Comparison of ENCODE assay signal across 7 mouse cellular contexts in the genomic region with DNA sequence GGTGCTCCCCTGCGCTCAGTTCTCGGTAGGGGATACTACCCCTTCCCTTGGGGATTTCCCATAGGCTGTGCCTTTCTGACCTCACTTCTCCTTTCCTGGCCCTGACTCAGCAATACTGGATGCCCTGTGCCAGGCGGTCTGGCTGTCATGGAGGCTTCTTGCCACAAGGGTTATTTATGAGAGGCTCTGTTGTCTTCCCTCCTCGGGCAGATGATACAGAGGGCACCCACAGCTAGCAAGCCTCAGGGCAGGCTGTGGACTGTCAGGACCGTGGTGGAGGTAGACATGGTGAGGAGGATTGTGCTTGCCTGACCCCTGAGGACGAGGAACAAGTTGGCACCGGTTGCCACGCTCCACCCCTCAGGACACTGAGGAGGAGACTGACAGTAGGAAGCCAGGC. TPM values are rescaled to one million over a fixed set of nuclear protein-coding genes. Genes with fewer than 3 reads are reported as not detected.
DNase-seq lines count a peak whose midpoint lies in the region; ATAC-seq and TF ChIP-seq lines count a peak whose summit lies in the region.

No protein-coding gene starts in this region.

- no peaks in the 10 kb centered on the region for H3K27me3 ChIP-seq in midbrain, postnatal 0 days (ENCODE audit: insufficient read depth, low read length)
- no peaks in the 10 kb centered on the region for H3K27me3 ChIP-seq in hindbrain, embryonic 10.5 days (ENCODE audit: insufficient read depth, poor library complexity, severe bottlenecking)

- H3K36me3 ChIP-seq in midbrain, postnatal 0 days (ENCODE audit: insufficient read depth, low read length): no peaks in the 10 kb centered on the region
- H3K36me3 ChIP-seq in hindbrain, embryonic 10.5 days: no peaks in the 10 kb centered on the region

- H3K9me3 ChIP-seq in midbrain, postnatal 0 days (ENCODE audit: low read length): no peaks in the 10 kb centered on the region
- H3K9me3 ChIP-seq in hindbrain, embryonic 10.5 days: no peaks in the 10 kb centered on the region

- H3K4me2 ChIP-seq in midbrain, postnatal 0 days (ENCODE audit: low read depth, low read length, poor library complexity, severe bottlenecking): no peak overlapping the region

- H3K4me3 ChIP-seq in midbrain, postnatal 0 days (ENCODE audit: low read depth, low read length): no peak overlapping the region
- H3K4me3 ChIP-seq in hindbrain, embryonic 10.5 days: no peak overlapping the region

- DNase-seq in layer of hippocampus, adult 9-10 months (ENCODE audit: low spot score): peak; percentile 55
- no peak for DNase-seq in layer of hippocampus, adult 8-10 months (ENCODE audit: low spot score in 2 of 2)
- DNase-seq in MN1 (ENCODE audit: low spot score): peak; percentile 41
- peak; percentile 40 to 47 for DNase-seq in gastrocnemius, adult 8-10 months (ENCODE audit: low spot score in 2 of 2)
- DNase-seq in midbrain, postnatal 0 days (ENCODE audit: low spot score): no peak
- DNase-seq in hindbrain, embryonic 10.5 days (ENCODE audit: low spot score): no peak

- H3K27ac ChIP-seq in midbrain, postnatal 0 days (ENCODE audit: low read depth, low read length): no peak overlapping the region
- H3K27ac ChIP-seq in hindbrain, embryonic 10.5 days: no peak overlapping the region

- no peak overlapping the region for H3K9ac ChIP-seq in midbrain, postnatal 0 days (replicated peaks; ENCODE audit: low read length, poor library complexity, severe bottlenecking)

- no peak for TF ChIP-seq CTCF in midbrain, postnatal 0 days (IDR thresholded peaks at IDR 0.05)

- peak; percentile 71 for ATAC-seq in megakaryocyte, adult 5-6 weeks (ENCODE audit: poor library complexity, severe bottlenecking)
- no peak for ATAC-seq in midbrain, postnatal 0 days (ENCODE audit: low FRiP score)

- 86% methylated on average over 8 of the region's 8 CpGs for WGBS in midbrain, postnatal 0 days
- 71% methylated on average over 8 of the region's 8 CpGs for WGBS in hindbrain, embryonic 10.5 days

- H3K4me1 ChIP-seq in midbrain, postnatal 0 days (ENCODE audit: insufficient read depth, low read length): no peaks in the 10 kb centered on the region
- peaks cover 45% of the 10 kb centered on the region for H3K4me1 ChIP-seq in hindbrain, embryonic 10.5 days (replicated peaks)

RNA-seq across cellular contexts. Expression of gene Gm45837, which starts 28.3 kb away (rescaled TPM):
- 1 to 10 TPM in 1 of 4 experiments, not detected in 3; 1.8 TPM for total RNA-seq in layer of hippocampus, adult 8-10 months (2022)
- 1 to 10 TPM in 2 of 4 experiments, not detected in 2; 3.8 to 4.1 TPM for total RNA-seq in gastrocnemius, adult 8-10 months (2022)
- 10.2 TPM in 1 of 2 replicates, not detected in the other for total RNA-seq in megakaryocyte, adult 5-6 weeks (2015)
- 35.6 TPM in 1 of 2 replicates, not detected in the other for total RNA-seq in megakaryocyte, adult 5-6 weeks (2017)
- not detected in 2 replicates for total RNA-seq in midbrain, postnatal 0 days (2014; rRNA removed)
- 0.71 TPM in 1 of 2 replicates, not detected in the other for polyA plus RNA-seq in midbrain, postnatal 0 days (2015; fragmentation: Nextera tagmentation; extraction: Ambion mirVana)
- polyA plus RNA-seq in hindbrain, embryonic 10.5 days (2016; fragmentation: Nextera tagmentation; extraction: Ambion mirVana): 0.82 and 1.3 TPM in 2 replicates

RNA-seq across cellular contexts. Expression of gene Arap1, which starts 34.5 kb away (rescaled TPM):
- 10 to 100 TPM; 18.0 to 32.8 (median 26.4) TPM for total RNA-seq in layer of hippocampus, adult 8-10 months (2022)
- total RNA-seq in gastrocnemius, adult 8-10 months (2022): 10 to 100 TPM; 16.1 to 18.5 (median 17.1) TPM
- total RNA-seq in megakaryocyte, adult 5-6 weeks (2015): 141 and 152 TPM in 2 replicates
- total RNA-seq in megakaryocyte, adult 5-6 weeks (2017): 211 and 245 TPM in 2 replicates
- total RNA-seq in midbrain, postnatal 0 days (2014; rRNA removed): 12.3 and 30.0 TPM in 2 replicates
- polyA plus RNA-seq in midbrain, postnatal 0 days (2015; fragmentation: Nextera tagmentation; extraction: Ambion mirVana): 6.9 and 8.9 TPM in 2 replicates
- polyA plus RNA-seq in hindbrain, embryonic 10.5 days (2016; fragmentation: Nextera tagmentation; extraction: Ambion mirVana): 14.7 and 19.2 TPM in 2 replicates

RNA-seq across cellular contexts. Expression of gene Pde2a, which starts 39.1 kb away (rescaled TPM):
- 100 to 1,000 TPM; 320 to 356 (median 336) TPM for total RNA-seq in layer of hippocampus, adult 8-10 months (2022)
- 10 to 100 TPM; 15.2 to 22.9 (median 18.4) TPM for total RNA-seq in gastrocnemius, adult 8-10 months (2022)
- total RNA-seq in megakaryocyte, adult 5-6 weeks (2015): 35.4 and 37.5 TPM in 2 replicates
- 25.7 and 65.8 TPM in 2 replicates for total RNA-seq in megakaryocyte, adult 5-6 weeks (2017)
- 49.6 and 53.9 TPM in 2 replicates for total RNA-seq in midbrain, postnatal 0 days (2014; rRNA removed)
- polyA plus RNA-seq in midbrain, postnatal 0 days (2015; fragmentation: Nextera tagmentation; extraction: Ambion mirVana): 31.4 and 33.8 TPM in 2 replicates
- polyA plus RNA-seq in hindbrain, embryonic 10.5 days (2016; fragmentation: Nextera tagmentation; extraction: Ambion mirVana): 18.3 and 30.3 TPM in 2 replicates

Comparison
In these comparisons a context has a peak if more than half of its experiments do, and no peak if none do; other contexts are left out.
1. DNase-seq: peak in layer of hippocampus, adult 9-10 months (single experiment), MN1 (single experiment) and gastrocnemius, adult 8-10 months (2 of 2); none in layer of hippocampus, adult 8-10 months (0 of 2), midbrain, postnatal 0 days (single experiment) and hindbrain, embryonic 10.5 days (single experiment).